Mouse (Mus musculus): Measurements from ENCODE around the gene Birc7.

Birc7 gene

DNA sequence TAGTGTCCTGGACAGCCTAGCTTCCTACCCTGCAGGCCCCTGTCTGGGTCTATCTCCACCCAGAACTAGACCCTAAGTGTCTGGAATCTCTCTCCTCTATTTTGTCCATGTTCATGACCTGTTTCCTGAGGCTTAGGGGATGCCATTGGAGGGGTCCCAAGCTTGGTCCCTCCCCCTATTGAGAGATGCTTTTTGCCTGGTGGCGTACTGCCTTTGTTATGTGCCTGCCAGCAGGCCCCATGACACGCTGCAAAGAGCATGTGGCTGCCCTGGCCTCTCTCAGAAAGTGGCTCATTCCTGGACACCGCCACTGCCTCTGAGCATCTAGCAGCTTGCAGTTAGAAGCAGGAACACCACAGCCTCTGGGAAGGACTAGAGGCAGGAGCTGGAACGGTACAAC, at the start of gene Birc7:
Birc7 (plus strand) TSS at position 301 of the 400 bp plus-strand sequence.
- DNase-seq: no peak

DNA sequence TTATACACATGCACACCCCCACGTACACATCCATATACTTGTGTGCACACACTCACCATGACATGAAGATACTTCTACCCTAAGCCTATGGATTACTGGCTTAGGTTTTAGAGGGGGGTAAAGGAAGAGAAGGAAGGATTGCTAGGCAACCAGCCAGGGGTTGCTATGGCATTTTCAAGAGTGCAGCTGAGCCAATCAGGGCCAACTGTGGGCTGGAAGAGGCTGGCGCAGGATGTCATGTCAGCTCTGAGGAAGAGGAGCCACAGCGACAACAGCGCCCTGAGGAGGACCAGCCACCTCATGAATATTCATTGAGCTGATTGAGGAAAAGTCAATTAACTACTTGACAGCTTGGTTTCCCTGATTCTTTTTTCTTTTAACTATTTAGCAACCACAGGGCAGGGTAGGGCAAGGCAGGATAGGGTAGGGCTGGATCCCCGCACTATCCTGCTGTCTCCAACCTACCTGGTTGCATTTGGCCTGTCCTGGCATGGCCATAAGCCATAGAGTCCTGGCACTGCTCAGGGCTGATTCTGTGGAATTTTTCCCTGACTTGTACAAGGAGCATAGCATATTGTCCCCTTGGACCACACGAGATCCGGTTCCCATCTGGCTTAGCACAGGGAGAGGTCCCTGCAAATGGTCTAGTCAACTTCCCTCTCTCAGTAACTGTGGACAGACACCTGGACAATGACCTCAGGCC, 49.3 kb upstream of the Birc7 start:
- DNase-seq: no peak

DNA sequence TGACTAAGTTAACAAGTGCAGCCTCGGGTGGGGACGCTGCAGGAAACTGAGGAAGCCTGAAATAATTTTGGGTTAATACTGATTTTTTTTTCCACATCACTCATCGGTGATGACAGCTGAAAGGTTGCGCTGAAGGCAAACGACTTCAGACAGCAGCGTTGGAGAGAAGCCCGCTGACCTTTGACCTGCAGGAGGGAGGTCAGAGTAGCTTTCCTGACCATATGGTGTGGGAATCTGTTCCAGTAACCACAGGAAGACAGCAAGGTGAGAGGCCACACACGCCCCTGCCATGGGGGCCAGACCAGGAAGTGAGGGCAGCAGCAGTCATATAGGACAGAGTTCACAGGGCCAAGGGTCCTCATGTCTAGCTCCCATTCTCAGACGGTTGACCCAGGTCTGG, 47.5 kb upstream of the Birc7 start:
- no peak for DNase-seq

DNA sequence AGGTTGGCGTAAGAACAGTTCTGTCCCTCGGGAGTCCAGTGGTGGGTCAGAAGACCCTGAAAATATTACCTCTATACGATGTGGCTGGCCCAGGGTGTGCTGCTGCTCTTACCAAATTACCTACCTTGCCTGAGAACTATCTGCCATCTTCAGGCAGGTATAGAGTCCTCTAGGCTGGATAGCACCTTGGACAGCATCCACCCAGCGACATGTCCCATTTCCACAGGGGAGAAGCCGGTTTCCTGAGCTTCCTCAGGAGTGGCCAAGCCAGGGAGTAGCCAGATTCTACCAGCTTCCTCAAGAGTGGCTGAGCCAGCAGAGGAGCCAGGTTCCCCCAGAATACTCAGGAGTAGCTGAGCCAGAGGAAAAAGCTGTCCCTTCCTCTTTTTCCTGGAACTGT, 43.6 kb upstream of the Birc7 start:
- no peak for DNase-seq

DNA sequence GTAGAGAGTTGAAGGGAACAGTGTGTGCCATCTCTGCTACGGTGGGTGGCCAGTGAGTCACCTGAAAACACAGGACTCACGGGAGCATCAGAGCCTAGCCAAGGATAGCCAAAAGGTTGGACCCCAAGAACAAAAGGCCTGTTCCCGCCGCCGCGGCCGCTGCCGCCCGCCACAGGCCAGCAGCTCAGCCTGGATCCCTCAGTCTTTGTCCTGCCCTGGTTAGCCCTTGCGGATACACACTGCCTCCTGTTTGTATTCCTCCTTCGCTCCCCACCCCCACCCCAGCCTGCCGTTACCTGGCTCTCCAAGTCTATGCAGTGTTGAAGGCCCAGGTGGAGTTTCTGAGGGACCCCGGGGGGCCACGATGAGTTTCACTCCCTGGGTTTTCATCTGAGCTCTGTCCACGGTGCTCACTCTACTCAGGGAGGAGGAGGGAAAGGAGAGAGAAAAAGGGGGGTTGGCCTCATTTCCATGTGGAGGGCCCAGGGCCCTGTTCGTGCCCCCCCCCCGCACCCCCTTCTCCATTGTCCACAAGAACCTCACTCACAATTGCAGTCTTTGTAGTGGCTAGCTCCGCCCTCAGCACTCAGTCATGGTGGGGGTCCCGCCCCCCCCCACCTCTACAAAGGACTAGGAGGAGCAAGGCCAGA, 39.4 kb upstream of the Birc7 start:
- DNase-seq: no peak

DNA sequence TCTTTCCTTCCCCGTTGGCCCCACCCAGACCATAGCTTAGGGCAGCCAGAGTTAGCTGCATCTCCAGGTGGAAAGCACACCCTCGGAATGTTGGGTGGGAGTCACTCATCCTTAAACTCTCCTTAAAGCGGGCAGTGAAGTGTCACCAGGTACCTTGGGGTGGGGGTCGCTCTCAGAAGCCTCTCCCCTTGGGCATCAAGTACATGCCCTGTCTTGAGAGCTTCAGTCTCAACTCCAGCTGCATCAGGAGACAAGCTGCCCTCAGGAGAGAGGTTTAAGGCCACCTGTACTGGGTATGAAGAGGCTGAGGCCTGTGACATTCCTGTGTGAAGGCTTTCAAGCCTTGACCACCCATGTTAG, 38.9 kb upstream of the Birc7 start:
- DNase-seq: no peak

DNA sequence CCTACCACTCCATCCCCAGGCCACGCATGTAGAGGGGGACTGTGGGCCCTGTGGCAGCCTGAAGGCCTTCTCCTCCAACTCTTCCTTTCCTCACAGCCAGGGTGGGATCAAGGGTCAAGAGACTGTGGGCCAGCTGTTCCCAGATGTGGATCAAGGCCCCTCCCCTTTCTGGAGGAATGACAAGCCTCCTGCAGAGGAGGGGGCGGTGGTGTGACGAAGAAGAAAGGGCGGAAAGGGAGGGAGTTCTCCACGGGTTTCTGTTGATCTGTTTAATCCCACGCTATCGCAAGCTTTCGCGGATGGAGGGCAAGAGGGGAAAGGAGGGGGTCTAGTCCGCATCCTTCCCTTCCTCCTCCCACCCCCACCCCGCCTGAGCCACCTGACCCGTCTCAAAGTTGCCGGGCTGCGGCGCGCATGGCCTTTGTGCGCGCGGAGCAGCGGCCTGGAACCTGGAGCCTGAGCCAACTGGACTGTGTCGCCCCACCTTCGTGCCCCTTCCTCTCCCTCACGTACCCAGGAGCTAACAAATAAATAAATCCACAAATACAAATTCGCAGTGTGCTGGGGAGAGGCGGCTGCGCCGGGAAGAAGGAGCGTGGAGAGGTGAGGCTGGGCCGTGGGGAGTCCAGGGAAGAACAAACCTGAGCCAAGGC, 38.3 kb upstream of the Birc7 start:
- DNase-seq: no peak

DNA sequence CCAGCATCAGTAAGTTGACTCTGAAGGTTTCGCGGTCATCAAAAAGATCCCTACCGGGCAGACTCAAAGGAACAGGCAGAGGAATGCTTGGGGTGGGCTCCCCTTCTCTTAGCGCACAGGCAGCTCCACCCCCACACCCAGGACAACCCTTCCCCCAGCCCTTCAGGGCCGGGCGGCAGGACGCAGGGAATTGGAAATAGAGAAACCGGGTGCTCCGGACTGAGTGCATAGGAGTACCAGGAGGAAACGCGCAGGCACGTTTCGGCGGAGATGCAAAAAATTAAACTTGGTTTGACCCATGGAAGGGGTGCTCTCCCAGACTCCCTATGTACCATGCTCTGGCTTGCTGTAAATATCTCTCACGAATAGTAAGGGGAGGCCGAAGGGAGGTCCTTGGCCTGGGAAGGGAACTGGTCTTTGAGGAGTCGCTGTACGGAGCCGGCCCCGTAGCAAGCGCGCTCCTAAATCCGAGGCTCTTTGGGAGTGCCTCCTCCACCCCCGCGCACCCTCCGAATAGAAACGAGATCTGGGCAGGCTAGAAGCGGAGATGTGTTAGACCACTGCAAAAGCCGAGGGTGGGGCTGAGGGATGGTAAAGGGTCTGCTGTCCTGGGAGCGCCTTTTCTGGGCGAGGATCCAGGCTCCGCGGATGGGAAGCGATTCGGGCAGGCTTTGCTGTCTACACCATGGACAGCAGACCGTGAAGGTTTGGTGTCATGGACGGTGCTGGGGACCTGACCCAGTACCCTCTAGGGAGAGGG, 37.6 kb upstream of the Birc7 start:
- DNase-seq: no peak

DNA sequence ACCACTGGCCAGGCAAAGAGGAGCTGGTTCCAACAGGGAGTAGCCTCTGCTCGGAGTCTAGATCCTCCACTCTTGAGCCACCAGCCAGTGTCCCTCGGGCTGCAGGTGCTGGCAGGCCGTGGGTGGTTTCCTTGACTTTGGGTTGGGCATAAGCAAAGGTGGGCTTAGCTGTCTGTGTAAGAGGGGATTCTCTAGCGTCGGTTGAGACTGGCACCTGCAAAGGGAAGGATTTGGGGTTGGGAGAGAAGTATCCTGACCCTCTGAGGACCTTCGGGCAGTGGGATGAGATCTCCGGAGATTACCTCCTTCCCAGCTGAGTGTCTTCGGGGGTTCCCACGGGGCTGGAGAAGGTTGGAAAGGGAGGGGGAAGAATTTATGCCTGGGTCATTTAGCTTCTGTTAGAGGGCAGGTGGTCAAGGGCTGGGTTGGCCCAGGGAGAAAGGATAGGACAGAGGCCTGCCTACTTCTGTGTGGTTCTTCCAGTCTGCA, 36.9 kb upstream of the Birc7 start:
- no peak for DNase-seq

DNA sequence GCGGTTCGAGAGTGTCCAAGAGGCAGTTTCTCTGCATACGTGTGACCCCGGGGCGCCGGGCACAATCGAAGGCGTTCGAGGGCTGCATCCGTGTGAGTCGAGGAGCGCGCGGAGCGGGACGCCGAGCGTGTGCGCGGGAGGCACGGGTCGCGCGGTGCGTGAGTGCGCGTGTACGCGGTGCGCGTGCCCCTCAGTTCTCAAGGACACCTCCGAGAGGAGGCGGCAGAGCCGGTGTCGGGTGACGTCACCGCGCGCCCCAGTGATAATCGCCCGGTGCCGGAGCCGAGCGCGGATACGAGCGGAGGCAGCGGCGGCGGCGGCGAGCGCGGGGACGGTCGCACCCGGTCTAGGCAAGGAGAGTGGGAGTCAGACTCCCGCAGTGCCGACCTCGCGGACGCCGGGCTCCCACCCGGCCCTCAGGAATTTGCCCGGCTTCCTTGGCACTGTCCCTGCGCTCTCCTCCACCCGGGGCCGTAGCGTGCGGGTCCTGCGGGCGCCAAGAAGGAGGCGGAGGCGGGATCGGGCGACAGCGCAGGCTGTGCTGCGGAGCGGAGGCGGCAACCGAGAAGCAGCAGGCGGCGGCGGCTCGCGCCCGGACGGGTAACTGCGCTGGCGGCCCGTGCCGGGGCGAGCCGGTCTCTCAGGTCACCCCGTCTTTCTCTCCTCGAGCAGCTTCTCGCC, 35.8 kb upstream of the Birc7 start:
- DNase-seq: no peak

DNA sequence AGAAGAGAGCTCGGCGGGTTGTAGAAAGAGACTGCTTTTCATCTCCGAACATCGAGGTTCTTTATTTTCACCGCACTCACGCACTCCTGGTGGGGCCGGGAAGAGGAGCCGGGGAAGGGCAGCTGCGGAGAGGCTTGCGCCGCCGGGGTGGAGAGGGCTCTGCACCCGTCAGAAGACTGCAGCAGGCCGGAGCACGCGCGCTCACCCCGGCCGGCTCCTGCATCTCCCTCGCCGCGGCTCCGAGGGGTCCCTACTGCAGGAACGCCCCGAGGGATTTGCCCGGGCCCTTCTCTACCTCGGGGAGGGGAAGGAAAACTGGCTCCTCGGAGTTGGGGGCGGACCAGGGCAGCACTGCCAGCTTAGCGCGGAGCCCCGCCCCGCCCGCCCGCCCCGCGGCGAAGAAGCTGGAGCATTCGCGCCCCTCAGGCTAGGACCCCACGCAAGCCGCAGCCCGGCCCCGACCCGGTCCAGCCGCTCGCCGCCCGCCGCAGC, 35.2 kb upstream of the Birc7 start:
- DNase-seq: no peak

DNA sequence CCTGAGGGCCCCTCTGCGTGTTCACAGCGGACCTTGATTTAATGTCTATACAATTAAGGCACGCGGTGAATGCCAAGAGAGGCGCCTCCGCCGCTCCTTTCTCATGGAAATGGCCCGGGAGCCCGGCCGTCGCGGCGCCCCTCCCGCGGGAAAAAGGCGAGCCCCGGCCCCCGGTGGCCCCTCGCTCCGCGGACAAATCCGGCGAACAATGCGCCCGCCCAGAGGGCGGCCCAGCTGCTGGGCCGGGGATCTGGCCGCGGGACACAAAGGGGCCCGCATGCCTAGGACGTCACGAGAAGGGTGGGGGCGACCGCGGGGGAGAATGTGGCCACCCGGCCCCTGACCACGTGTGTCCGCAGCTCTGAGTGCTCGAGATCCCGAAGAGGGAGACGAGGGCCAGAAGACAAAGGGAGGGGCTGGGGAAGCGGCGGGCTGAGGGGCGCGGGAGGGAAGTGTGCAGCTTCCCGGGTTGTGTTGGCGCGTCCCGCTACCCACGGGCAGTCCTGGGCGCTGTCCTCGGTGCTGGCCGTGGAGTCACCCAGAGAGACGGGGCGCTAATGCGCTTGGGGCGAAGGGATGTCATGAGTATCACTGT, 34.7 kb upstream of the Birc7 start:
- DNase-seq: no peak

DNA sequence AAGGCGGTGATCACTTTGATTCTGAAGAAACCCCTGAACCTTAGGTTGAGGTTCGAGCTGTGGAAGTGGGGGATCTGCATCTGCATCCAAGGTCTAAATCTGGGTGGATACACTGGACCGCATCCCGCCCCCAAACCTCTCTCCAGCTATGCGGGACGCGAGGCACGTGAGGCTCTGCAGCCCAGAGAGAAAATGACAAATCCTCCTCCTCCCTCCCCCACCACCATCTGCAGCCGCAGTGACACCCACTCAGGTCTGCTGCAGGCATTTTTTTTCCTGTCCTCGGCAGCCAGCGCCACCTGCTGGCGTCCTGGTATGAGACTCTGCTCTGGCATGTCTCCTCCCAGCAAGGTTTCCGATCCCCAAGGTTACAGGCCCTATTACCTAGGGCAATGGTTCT, 34.1 kb upstream of the Birc7 start:
- peak; percentile 24 for DNase-seq

DNA sequence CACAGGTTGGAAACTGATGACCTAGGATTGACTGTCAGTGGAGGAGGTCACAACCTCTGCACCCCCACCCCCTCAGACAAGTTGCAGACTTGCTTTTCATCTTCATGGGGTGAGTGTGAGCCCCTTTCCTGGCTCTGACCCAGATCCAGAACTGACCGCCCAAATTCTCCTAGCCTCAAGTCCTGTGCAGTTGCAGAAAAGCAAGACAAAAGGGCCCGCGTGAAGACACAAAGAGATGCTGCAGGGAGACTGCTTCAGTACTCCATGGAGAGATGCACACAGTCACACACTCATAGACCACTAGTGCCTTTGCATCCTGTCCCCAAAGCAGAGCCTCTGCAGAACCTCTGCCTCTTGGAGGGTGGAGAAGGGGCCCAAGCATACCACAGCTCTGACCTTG, 33.5 kb upstream of the Birc7 start:
- no peak for DNase-seq

DNA sequence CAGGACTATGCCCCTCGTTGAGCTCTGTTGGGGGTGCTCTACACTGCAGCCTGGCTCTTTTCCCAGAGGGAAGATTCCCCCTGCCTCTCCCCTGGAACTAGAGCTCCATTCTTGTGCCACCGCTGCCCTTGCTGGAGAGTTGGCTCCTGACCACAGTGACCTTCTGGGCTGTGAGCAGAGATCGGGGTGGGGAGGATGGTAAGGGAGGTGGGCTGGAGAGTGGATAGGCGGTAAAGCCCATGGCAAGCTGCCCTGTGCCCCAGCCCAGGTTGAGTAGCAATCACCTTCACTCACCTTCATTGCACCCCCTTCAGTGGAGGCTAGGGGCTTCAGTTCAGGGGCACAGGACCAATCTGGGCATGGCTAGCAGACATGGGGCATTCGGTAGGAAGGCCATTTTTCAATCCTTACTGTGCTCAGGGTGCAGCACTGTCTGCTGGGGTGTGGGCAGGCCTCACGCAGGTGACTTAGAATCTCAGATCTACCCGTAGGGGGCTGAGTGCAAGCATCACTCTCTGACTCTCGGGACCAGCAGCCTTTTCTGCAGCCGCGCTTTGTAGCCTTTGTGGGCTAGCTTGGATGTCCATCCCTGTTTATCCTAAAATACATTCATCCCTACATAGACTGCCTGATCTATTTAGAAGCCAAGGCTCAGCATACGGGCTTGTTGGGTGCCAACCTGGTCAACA, 32.8 kb upstream of the Birc7 start:
- no peak for DNase-seq

DNA sequence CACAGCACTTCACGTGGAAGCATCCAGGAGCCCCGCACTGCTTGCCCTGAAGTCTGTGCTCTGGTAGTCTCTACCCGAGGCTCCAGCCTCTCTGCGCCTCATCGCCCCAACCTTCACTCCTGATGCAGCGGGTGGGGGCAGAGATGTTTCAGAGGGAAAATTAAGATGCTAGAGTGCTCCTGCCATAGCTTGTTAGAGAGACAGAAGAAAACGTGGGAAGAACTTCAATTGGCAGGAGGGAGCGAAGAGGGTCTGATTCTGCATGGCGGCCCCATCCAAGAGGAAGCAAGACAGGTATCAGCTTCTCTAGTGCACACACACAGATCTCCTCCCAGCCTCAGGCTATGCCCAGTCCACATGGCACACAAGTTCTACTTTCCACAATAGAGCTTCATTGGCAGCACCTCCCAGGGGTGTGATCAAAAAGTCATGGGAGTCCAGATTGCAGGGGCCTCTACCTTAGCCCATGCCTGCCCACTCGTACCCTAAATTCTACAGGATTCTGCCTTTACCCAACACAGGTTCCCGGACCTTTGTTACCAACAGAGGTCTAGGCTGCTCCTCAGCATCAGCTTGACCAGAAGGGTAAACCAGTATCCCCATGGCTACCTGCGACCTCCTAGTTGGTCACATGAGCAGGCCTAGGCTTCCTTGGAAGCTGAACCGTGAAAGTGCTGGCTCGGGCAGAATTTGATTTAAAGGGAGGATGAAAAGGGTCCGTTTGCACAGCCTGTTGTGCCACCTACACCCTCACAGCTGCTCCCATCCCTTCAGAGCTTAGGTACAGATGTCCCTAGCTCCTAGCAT, 31.8 kb upstream of the Birc7 start:
- no peak for DNase-seq

DNA sequence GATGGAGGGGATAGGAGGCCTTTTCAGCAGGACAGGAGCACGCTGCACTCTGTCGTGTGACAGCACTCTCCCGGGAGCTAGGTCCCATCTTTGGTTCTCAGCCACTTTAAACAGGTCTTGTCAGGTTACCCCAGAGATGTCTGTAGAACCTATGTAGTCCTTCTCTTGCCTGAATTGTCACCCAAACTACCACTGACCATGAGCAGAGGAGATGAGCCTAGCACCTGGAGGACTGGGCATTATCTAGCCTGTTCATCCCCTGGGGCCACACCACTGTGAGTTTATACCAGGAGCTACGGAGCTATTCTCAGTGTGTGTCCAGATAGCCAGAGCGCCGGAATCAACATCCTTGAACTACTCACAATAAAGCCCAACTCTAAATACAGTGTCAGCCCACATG, 31.0 kb upstream of the Birc7 start:
- DNase-seq: no peak

DNA sequence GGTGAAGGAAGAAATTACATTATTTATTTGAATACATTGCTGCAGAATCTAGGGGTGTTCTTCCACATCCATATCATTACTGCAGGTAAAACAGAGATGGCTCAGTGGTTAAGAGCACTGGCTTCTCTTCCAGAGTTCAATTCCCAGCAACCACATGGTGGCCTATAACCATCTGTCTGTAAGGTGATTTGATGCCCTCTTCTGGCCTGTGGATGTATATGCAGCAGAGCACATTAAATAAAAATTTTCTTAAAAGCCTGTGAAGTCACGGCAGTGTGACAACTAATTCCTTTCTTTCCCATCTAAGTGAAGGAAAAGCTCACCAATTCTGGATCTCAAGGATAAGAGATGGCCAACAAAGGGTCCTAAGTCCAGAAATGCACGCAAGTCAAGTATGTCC, 26.7 kb upstream of the Birc7 start:
- no peak for DNase-seq

DNA sequence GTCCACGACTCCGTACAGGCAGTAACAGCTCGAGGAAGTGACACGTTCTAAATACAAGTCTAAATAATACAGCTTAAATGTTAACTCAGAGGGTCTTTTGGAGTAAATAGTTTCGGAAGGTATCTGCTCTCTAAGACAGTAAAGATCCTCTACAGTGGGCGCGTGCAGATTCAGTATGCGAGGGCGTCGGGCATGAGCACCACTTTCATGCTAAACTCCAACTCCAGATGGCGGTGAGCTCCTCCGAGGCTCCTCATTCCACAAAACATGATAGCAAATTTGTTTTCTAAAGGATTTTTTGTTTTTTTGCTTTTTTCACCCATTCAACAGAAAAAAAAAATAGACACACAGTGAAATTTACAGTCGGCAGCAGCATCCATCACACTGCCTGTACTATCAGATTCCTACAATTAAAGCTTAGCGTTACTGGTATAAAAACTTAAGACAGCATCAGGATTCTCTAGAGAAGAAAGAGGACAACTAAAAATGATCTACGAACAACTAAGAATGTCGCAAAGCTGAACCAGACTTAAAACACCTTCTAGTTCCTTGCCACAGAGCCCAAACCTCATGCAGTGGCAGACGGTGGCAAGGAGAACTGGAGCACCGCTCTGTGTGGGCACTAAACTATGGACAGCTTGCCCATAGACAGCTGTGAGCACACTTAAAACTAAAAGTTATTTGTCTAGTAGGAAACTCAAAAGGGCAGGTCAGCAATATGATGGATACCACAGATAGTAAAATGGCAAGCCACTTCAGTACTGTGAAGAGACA, 24.2 kb upstream of the Birc7 start:
- DNase-seq: no peak
